Mouse (Mus musculus) testis, adult 2 months (tissue): Measurements from ENCODE around the gene Apoe.

Source experiments
- CTCF ChIP-seq: fragments of 200-500 bp; IDR thresholded peaks from 2 replicates; pipeline ENCODE4 v1.5.1; 2012; ENCODE audit warnings: low read depth, mild to moderate bottlenecking, inconsistent platforms, low read length, moderate library complexity; ENCODE audit not compliant: control insufficient read depth, insufficient read depth, insufficient replicate concordance
- POLR2A ChIP-seq: fragments of 200-500 bp; IDR thresholded peaks from 2 replicates; pipeline ENCODE4 v1.6.1; 2012; ENCODE audit warnings: low read depth, mild to moderate bottlenecking, inconsistent platforms, low read length, moderate library complexity; ENCODE audit not compliant: control insufficient read depth

DNA sequence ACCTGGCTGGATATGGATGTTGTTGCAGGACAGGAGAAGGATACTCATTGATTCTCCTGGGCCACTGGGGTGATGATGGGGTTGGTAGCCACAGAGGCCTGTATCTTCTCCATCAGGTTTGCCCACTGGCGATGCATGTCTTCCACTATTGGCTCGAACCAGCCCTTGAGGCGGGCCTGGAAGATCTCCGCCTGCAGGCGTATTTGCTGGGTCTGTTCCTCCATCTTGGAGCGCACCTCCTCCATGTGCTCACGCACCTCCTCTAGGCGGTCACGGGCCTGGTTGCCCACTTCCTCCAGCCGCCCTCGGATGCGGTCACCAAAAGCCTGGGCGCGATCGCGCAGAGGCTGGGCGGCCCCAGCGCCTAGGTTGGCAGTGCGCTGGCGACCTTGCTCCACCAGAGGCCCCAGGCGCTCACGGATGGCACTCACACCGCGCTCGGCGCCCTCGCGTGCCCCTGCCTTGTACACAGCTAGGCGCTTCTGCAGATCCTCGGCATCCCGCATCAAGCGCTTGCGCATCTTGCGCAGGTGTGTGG is 2.6 kb downstream of the Apoe start:
- TF ChIP-seq CTCF (no peak), POLR2A (no peak)
